Mouse (Mus musculus) limb, embryonic 13.5 days (tissue): ENCODE measurements around the gene Hsfy2. TPM values are rescaled to one million over a fixed set of nuclear protein-coding genes. Genes with fewer than 3 reads are reported as not detected.

Experiments used
- ATAC-seq: fragments of 200-750 bp; cut with Nextera tagmentation; 2 replicates; pipeline ENCODE4 v1.8.0; 2017; ENCODE audit warnings: low read depth, moderate number of reproducible peaks, moderate TSS enrichment; ENCODE audit not compliant: low FRiP score
- H3K27ac ChIP-seq: fragments of 300-500 bp; sonication (generic); 2 replicates; pipeline ENCODE4 v1.5.1; 2015; ENCODE audit warnings: inconsistent platforms, mild to moderate bottlenecking, moderate library complexity
- H3K27me3 ChIP-seq: fragments of 300-500 bp; sonication (generic); 2 replicates; pipeline ENCODE4 v1.6.1; 2015; ENCODE audit warnings: mild to moderate bottlenecking, inconsistent platforms
- H3K36me3 ChIP-seq: fragments of 300-500 bp; sonication (generic); 2 replicates; pipeline ENCODE4 v1.6.1; 2015; ENCODE audit warnings: inconsistent platforms, mild to moderate bottlenecking, moderate library complexity
- H3K4me1 ChIP-seq: fragments of 300-500 bp; sonication (generic); 2 replicates; pipeline ENCODE4 v1.6.1; 2015; ENCODE audit warnings: inconsistent platforms
- H3K4me2 ChIP-seq: fragments of 300-500 bp; sonication (generic); replicated peaks from 2 replicates; pipeline ENCODE4 v1.6.1; 2015; ENCODE audit warnings: inconsistent platforms, mild to moderate bottlenecking, moderate library complexity
- H3K4me3 ChIP-seq: fragments of 300-500 bp; sonication (generic); 2 replicates; pipeline ENCODE4 v1.5.1; 2015; ENCODE audit warnings: moderate library complexity, mild to moderate bottlenecking, inconsistent platforms
- H3K9ac ChIP-seq: fragments of 300-500 bp; sonication (generic); 2 replicates; pipeline ENCODE4 v1.6.1; 2015; ENCODE audit warnings: mild to moderate bottlenecking, inconsistent platforms
- H3K9me3 ChIP-seq: fragments of 300-500 bp; sonication (generic); 2 replicates; pipeline ENCODE4 v1.6.1; 2016; ENCODE audit warnings: inconsistent platforms
- WGBS: fragments of 180-500 bp; shearing (Covaris S2); methylation state at CpG from one replicate; pipeline ENCODE4 v1.1.7; 2015; 5-methylcytosine and 5-hydroxymethylcytosine counted together
- polyA plus RNA-seq: library from polyadenylated mRNA; unstranded; fragments of >200 nt; fragmentation: Nextera tagmentation; extraction: Ambion mirVana; gene quantifications from 2 replicates; pipeline ENCODE4 v1.2.1, GENCODE M21; 2015

Hsfy2 gene
- polyA plus RNA-seq: not detected in 2 replicates

GRCm38 (mm10) chr1:56637335-56637734, at the start of gene Hsfy2:
Hsfy2 (minus strand) TSS chr1:56637435.
- H3K9ac ChIP-seq: no peak within 1 kb of the TSS
- H3K4me1 ChIP-seq: no peaks in the 10 kb centered on the region
- no peak within 1 kb of the TSS for H3K27ac ChIP-seq
- H3K27me3 ChIP-seq: no peaks in the 10 kb centered on the region
- H3K36me3 ChIP-seq: no peaks in the 10 kb centered on the region
- no peak within 1 kb of the TSS for H3K4me3 ChIP-seq
- 86% methylated on average over 2 of the region's 2 CpGs for WGBS
- no peak for ATAC-seq
- no peaks in the 10 kb centered on the region for H3K9me3 ChIP-seq
- no peak within 1 kb of the TSS for H3K4me2 ChIP-seq

- no peak overlapping the region for H3K27ac ChIP-seq
- H3K4me1 ChIP-seq: no peaks in the 10 kb centered on the region
- no peak overlapping the region for H3K9ac ChIP-seq
- no peak overlapping the region for H3K4me2 ChIP-seq
- no peaks in the 10 kb centered on the region for H3K27me3 ChIP-seq
- no peak for ATAC-seq
- no peak overlapping the region for H3K4me3 ChIP-seq
- no peaks in the 10 kb centered on the region for H3K36me3 ChIP-seq
- H3K9me3 ChIP-seq: no peaks in the 10 kb centered on the region
- 85% methylated on average over 1 of the region's 1 CpGs for WGBS
Observed at GRCm38 (mm10) chr1:56685053-56685557, 47.9 kb upstream of the Hsfy2 start.

GRCm38 (mm10) chr1:56684512-56684911, 47.3 kb upstream of the Hsfy2 start:
- H3K36me3 ChIP-seq: no peaks in the 10 kb centered on the region
- no peak overlapping the region for H3K9ac ChIP-seq
- no peak overlapping the region for H3K4me3 ChIP-seq
- no peaks in the 10 kb centered on the region for H3K4me1 ChIP-seq
- no peak for ATAC-seq
- no peak overlapping the region for H3K27ac ChIP-seq
- no peaks in the 10 kb centered on the region for H3K9me3 ChIP-seq
- no peak overlapping the region for H3K4me2 ChIP-seq
- no peaks in the 10 kb centered on the region for H3K27me3 ChIP-seq

DNA sequence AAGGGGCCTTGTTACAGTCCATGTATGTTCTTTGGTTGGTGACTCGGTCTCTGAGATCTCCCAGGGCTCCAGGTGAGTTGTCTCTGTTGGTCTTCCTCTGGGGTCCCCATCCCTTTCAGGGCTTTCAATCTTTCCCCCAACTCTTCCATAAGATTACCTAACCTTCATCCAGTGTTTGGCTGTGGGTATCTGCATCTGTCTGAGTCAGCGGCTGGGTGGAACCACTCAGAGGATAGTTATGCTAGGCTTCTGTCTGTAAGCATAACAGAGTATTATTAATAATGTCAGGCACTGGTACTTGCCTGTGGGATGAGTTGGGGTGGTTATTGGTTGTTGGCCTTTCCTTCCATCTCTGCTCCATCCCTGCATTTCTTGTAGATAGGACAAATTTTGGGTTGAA, 44.0 kb upstream of the Hsfy2 start:
- no peak for ATAC-seq

GRCm38 (mm10) chr1:56675253-56675652, 38.0 kb upstream of the Hsfy2 start:
- H3K4me2 ChIP-seq: no peak overlapping the region
- H3K4me1 ChIP-seq: peaks cover 5% of the 10 kb centered on the region; the same call in 1 of the 2 replicates
- H3K9ac ChIP-seq: no peak overlapping the region
- H3K36me3 ChIP-seq: no peaks in the 10 kb centered on the region
- no peak overlapping the region for H3K27ac ChIP-seq
- H3K4me3 ChIP-seq: no peak overlapping the region
- H3K9me3 ChIP-seq: no peaks in the 10 kb centered on the region
- WGBS: 4% methylated on average over 2 of the region's 2 CpGs
- peak; percentile 77 for ATAC-seq
- no peaks in the 10 kb centered on the region for H3K27me3 ChIP-seq

More for the DNA sequence above, 44.0 kb upstream of the Hsfy2 start:
- 78% methylated on average over 2 of the region's 2 CpGs for WGBS
- Histone ChIP-seq H3K4me2 (no peak overlapping the region), H3K9ac (no peak overlapping the region), H3K9me3 (no peaks in the 10 kb centered on the region), H3K36me3 (no peaks in the 10 kb centered on the region), H3K27ac (no peak overlapping the region), H3K4me3 (no peak overlapping the region), H3K27me3 (no peaks in the 10 kb centered on the region), H3K4me1 (no peaks in the 10 kb centered on the region)

DNA sequence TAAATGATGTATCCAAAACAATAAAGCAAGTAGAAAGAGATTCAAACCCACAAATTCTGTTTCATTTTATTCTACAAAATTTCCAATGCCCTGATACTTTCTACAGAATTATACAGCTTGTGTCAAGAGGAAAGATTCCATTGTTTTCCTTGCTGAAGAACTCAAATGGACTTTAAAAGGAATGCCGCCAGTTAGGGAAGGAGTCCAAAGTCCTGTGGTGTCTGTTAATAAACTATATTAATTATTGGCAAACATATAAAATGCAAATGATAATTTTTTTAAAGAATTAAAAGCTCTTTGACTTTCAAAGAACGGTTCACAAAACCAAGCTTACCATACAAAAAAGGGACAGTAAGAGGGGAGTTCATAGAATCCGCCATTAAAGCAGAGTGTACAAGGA, 37.4 kb upstream of the Hsfy2 start:
- Histone ChIP-seq H3K36me3 (no peaks in the 10 kb centered on the region), H3K27ac (no peak overlapping the region), H3K4me2 (no peak overlapping the region), H3K4me1 (peaks cover 5% of the 10 kb centered on the region; the same call in 1 of the 2 replicates), H3K27me3 (no peaks in the 10 kb centered on the region), H3K9ac (no peak overlapping the region), H3K4me3 (no peak overlapping the region), H3K9me3 (no peaks in the 10 kb centered on the region)
- 85% methylated on average over 3 of the region's 3 CpGs for WGBS
- ATAC-seq: no peak

- Histone ChIP-seq H3K4me2 (no peak overlapping the region), H3K9me3 (no peaks in the 10 kb centered on the region), H3K9ac (no peak overlapping the region), H3K36me3 (no peaks in the 10 kb centered on the region), H3K27ac (no peak overlapping the region), H3K4me3 (no peak overlapping the region), H3K4me1 (peaks cover 5% of the 10 kb centered on the region; the same call in 1 of the 2 replicates), H3K27me3 (no peaks in the 10 kb centered on the region)
- WGBS: 46% methylated on average over 8 of the region's 8 CpGs
- no peak for ATAC-seq
Observed at GRCm38 (mm10) chr1:56671241-56671945, 34.2 kb upstream of the Hsfy2 start.

DNA sequence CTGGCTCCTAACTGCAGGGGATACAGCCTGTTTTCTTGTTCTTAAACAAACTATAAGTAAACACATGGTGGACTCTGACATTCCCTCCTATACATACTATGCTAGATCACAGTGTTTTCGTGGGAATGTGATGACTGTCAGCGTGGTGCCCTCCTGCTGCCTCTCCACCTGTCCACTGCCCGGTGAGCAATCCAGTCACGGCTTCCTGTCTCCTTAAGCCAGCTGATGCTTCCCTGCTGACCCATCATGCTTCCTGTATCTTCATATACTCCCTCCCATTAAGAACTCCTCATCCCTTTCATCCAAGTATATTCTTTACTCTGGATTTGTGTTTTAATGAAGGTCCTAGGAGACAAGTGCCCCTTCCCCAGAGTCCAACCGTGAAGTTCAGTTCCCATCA, 33.3 kb upstream of the Hsfy2 start:
- Histone ChIP-seq H3K27me3 (no peaks in the 10 kb centered on the region), H3K27ac (no peak overlapping the region), H3K36me3 (no peaks in the 10 kb centered on the region), H3K4me2 (no peak overlapping the region), H3K4me3 (no peak overlapping the region), H3K9ac (no peak overlapping the region), H3K4me1 (peaks cover 5% of the 10 kb centered on the region; the same call in 1 of the 2 replicates), H3K9me3 (no peaks in the 10 kb centered on the region)
- WGBS: 82% methylated on average over 5 of the region's 5 CpGs
- no peak for ATAC-seq

- ATAC-seq: no peak
- WGBS: 78% methylated on average over 3 of the region's 3 CpGs
- no peak overlapping the region for H3K9ac ChIP-seq
- no peaks in the 10 kb centered on the region for H3K9me3 ChIP-seq
- H3K4me3 ChIP-seq: no peak overlapping the region
- no peaks in the 10 kb centered on the region for H3K36me3 ChIP-seq
- H3K27ac ChIP-seq: no peak overlapping the region
- H3K4me1 ChIP-seq: no peaks in the 10 kb centered on the region
- H3K27me3 ChIP-seq: no peaks in the 10 kb centered on the region
- H3K4me2 ChIP-seq: no peak overlapping the region
Observed at GRCm38 (mm10) chr1:56664606-56665005, 27.4 kb upstream of the Hsfy2 start.

DNA sequence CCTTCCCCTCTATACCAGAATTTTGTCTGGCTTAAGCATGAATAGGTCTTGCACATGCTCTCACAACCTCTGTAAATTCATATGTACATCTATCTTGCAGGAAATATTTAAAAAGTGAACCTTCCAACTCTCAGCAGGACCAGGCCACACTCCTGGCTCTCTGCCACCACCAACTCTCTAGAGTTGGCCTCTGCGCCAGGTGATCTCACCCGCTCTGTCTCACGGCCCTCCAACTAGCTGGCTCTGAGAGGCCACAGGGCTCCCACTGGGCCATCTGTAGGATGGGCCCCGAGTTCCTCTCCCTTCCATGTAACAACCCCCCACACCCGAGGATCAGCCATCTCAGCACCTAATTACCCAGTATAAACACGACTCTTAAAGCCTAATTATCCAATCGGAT, 10.4 kb downstream of the Hsfy2 start:
- no peak overlapping the region for H3K4me3 ChIP-seq
- H3K9ac ChIP-seq: no peak overlapping the region
- H3K9me3 ChIP-seq: no peaks in the 10 kb centered on the region
- H3K27me3 ChIP-seq: no peaks in the 10 kb centered on the region
- H3K36me3 ChIP-seq: no peaks in the 10 kb centered on the region
- no peak overlapping the region for H3K4me2 ChIP-seq
- no peaks in the 10 kb centered on the region for H3K4me1 ChIP-seq
- ATAC-seq: no peak
- 75% methylated on average over 7 of the region's 7 CpGs for WGBS
- no peak overlapping the region for H3K27ac ChIP-seq

- WGBS: 89% methylated on average over 3 of the region's 3 CpGs
- H3K9ac ChIP-seq: no peak overlapping the region
- H3K36me3 ChIP-seq: no peaks in the 10 kb centered on the region
- H3K9me3 ChIP-seq: no peaks in the 10 kb centered on the region
- H3K4me1 ChIP-seq: no peaks in the 10 kb centered on the region
- H3K4me2 ChIP-seq: no peak overlapping the region
- no peaks in the 10 kb centered on the region for H3K27me3 ChIP-seq
- no peak overlapping the region for H3K27ac ChIP-seq
- H3K4me3 ChIP-seq: no peak overlapping the region
- ATAC-seq: no peak
Observed at GRCm38 (mm10) chr1:56624304-56624703, 12.9 kb downstream of the Hsfy2 start.

DNA sequence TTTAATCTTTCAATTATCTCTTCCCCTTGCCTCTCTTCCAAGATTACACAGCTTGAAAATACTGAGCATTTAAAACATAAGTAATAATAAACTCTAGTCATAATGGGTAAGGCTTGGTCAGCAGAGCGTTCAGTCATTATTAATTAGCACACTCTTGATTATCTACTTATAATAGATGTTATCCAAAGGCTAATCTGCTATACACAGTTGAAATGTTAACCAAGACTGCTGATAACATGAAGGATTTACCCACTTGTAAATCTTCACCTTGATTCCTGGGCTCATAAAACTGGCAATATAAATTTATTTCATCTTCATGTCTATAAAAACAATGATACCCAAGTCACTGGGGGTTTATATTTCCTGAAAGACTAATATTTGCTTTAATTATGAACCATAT, 24.9 kb downstream of the Hsfy2 start:
- 84% methylated on average over 1 of the region's 1 CpGs for WGBS
- H3K36me3 ChIP-seq: no peaks in the 10 kb centered on the region
- no peak overlapping the region for H3K4me3 ChIP-seq
- no peak overlapping the region for H3K4me2 ChIP-seq
- no peak overlapping the region for H3K9ac ChIP-seq
- H3K27me3 ChIP-seq: no peaks in the 10 kb centered on the region
- ATAC-seq: no peak
- H3K4me1 ChIP-seq: no peaks in the 10 kb centered on the region
- no peaks in the 10 kb centered on the region for H3K9me3 ChIP-seq
- no peak overlapping the region for H3K27ac ChIP-seq
